Mouse (Mus musculus) neural tube, embryonic 15.5 days (tissue): ENCODE data around the gene Camkmt. TPM values are rescaled to one million over a fixed set of nuclear protein-coding genes. Genes with fewer than 3 reads are reported as not detected.

Source experiments
- ATAC-seq: fragments of 200-750 bp; cut with Nextera tagmentation; 2 replicates; pipeline ENCODE4 v1.8.0; 2017; ENCODE audit warnings: mild to moderate bottlenecking, moderate TSS enrichment, moderate library complexity; ENCODE audit not compliant: low FRiP score
- H3K27ac ChIP-seq: fragments of 300-500 bp; sonication (generic); replicated peaks from 2 replicates; pipeline ENCODE4 v1.5.1; 2015; ENCODE audit warnings: mild to moderate bottlenecking, inconsistent platforms
- H3K27me3 ChIP-seq: fragments of 300-500 bp; sonication (generic); replicated peaks from 2 replicates; pipeline ENCODE4 v1.6.1; 2015; ENCODE audit warnings: inconsistent platforms
- H3K36me3 ChIP-seq: fragments of 300-500 bp; sonication (generic); 2 replicates; pipeline ENCODE4 v1.6.1; 2015; ENCODE audit warnings: inconsistent platforms
- H3K4me1 ChIP-seq: fragments of 300-500 bp; sonication (generic); 2 replicates; pipeline ENCODE4 v1.6.1; 2015; ENCODE audit warnings: inconsistent platforms
- H3K4me2 ChIP-seq: fragments of 300-500 bp; sonication (generic); 2 replicates; pipeline ENCODE4 v1.6.1; 2015; ENCODE audit warnings: inconsistent platforms, mild to moderate bottlenecking, moderate library complexity
- H3K4me3 ChIP-seq: fragments of 300-500 bp; sonication (generic); replicated peaks from 2 replicates; pipeline ENCODE4 v1.5.1; 2015; ENCODE audit warnings: mild to moderate bottlenecking, inconsistent platforms
- H3K9ac ChIP-seq: fragments of 300-500 bp; sonication (generic); replicated peaks from 2 replicates; pipeline ENCODE4 v1.6.1; 2015; ENCODE audit warnings: mild to moderate bottlenecking, inconsistent platforms
- H3K9me3 ChIP-seq: fragments of 300-500 bp; sonication (generic); replicated peaks from 2 replicates; pipeline ENCODE4 v1.6.1; 2016; ENCODE audit warnings: inconsistent platforms
- WGBS: fragments of 180-500 bp; shearing (Covaris S2); methylation state at CpG from one replicate; pipeline ENCODE4 v1.1.7; 2015; ENCODE audit warnings: mixed read lengths; 5-methylcytosine and 5-hydroxymethylcytosine counted together
- polyA plus RNA-seq: library from polyadenylated mRNA; unstranded; fragments of >200 nt; fragmentation: Nextera tagmentation; extraction: Ambion mirVana; gene quantifications from 2 replicates; pipeline ENCODE4 v1.2.1, GENCODE M21; 2015

The Camkmt gene
- polyA plus RNA-seq, result 19.7 and 22.4 TPM in 2 replicates

GRCm38 (mm10) chr17:85090120-85091099 lies at the start of gene Camkmt, which contains the start of gene Prepl:
Camkmt (plus strand) TSS chr17:85090552.
Prepl (minus strand) TSS chr17:85090241.
- H3K4me1 ChIP-seq, result peaks cover 31% of the 10 kb centered on the region
- H3K36me3 ChIP-seq, result no peaks in the 10 kb centered on the region
- peak within 1 kb of the TSS; percentile 83 for H3K9ac ChIP-seq
- peak within 1 kb of the TSS; percentile 98 for H3K4me3 ChIP-seq
- peak; percentile 98 for ATAC-seq
- H3K9me3 ChIP-seq, result no peaks in the 10 kb centered on the region
- under 1% methylated on average over 63 of the region's 63 CpGs for WGBS
- no peaks in the 10 kb centered on the region for H3K27me3 ChIP-seq
- peak within 1 kb of the TSS; percentile 94 for H3K27ac ChIP-seq
- peak within 1 kb of the TSS; percentile 76 for H3K4me2 ChIP-seq

GRCm38 (mm10) chr17:85040913-85041312 lies 49.4 kb upstream of the Camkmt start:
- Histone ChIP-seq H3K9me3 (no peaks in the 10 kb centered on the region), H3K27ac (no peak overlapping the region), H3K4me3 (no peak overlapping the region), H3K9ac (no peak overlapping the region), H3K27me3 (no peaks in the 10 kb centered on the region), H3K36me3 (no peaks in the 10 kb centered on the region), H3K4me1 (no peaks in the 10 kb centered on the region), H3K4me2 (no peak overlapping the region)
- 69% methylated on average over 7 of the region's 7 CpGs for WGBS
- ATAC-seq, result no peak

GRCm38 (mm10) chr17:85042419-85042818 lies 47.9 kb upstream of the Camkmt start:
- WGBS, result 69% methylated on average over 6 of the region's 6 CpGs
- Histone ChIP-seq H3K9ac (no peak overlapping the region), H3K36me3 (no peaks in the 10 kb centered on the region), H3K4me1 (no peaks in the 10 kb centered on the region), H3K4me2 (no peak overlapping the region), H3K9me3 (no peaks in the 10 kb centered on the region), H3K4me3 (no peak overlapping the region), H3K27ac (no peak overlapping the region), H3K27me3 (no peaks in the 10 kb centered on the region)
- ATAC-seq, result no peak

- Histone ChIP-seq H3K9ac (no peak overlapping the region), H3K4me2 (no peak overlapping the region), H3K9me3 (no peaks in the 10 kb centered on the region), H3K27me3 (no peaks in the 10 kb centered on the region), H3K4me1 (no peaks in the 10 kb centered on the region), H3K36me3 (no peaks in the 10 kb centered on the region), H3K4me3 (no peak overlapping the region), H3K27ac (no peak overlapping the region)
- ATAC-seq, result no peak
- WGBS, result 84% methylated on average over 6 of the region's 6 CpGs
Observed at GRCm38 (mm10) chr17:85043404-85043816, 46.9 kb upstream of the Camkmt start.

GRCm38 (mm10) chr17:85044466-85044865 lies 45.9 kb upstream of the Camkmt start:
- H3K9ac ChIP-seq, result no peak overlapping the region
- no peaks in the 10 kb centered on the region for H3K27me3 ChIP-seq
- H3K27ac ChIP-seq, result no peak overlapping the region
- ATAC-seq, result no peak
- H3K36me3 ChIP-seq, result no peaks in the 10 kb centered on the region
- no peaks in the 10 kb centered on the region for H3K9me3 ChIP-seq
- H3K4me1 ChIP-seq, result no peaks in the 10 kb centered on the region
- H3K4me3 ChIP-seq, result no peak overlapping the region
- H3K4me2 ChIP-seq, result no peak overlapping the region
- WGBS, result 90% methylated on average over 5 of the region's 5 CpGs

GRCm38 (mm10) chr17:85045160-85045559 lies 45.2 kb upstream of the Camkmt start:
- Histone ChIP-seq H3K9me3 (no peaks in the 10 kb centered on the region), H3K27me3 (no peaks in the 10 kb centered on the region), H3K4me1 (no peaks in the 10 kb centered on the region), H3K36me3 (no peaks in the 10 kb centered on the region), H3K27ac (no peak overlapping the region), H3K4me3 (no peak overlapping the region), H3K4me2 (no peak overlapping the region), H3K9ac (no peak overlapping the region)
- 92% methylated on average over 12 of the region's 12 CpGs for WGBS
- no peak for ATAC-seq

- Histone ChIP-seq H3K4me1 (no peaks in the 10 kb centered on the region), H3K9ac (no peak overlapping the region), H3K9me3 (no peaks in the 10 kb centered on the region), H3K4me2 (no peak overlapping the region), H3K27me3 (no peaks in the 10 kb centered on the region), H3K4me3 (no peak overlapping the region), H3K36me3 (no peaks in the 10 kb centered on the region), H3K27ac (no peak overlapping the region)
- no peak for ATAC-seq
- WGBS, result 96% methylated on average over 5 of the region's 5 CpGs
Observed at GRCm38 (mm10) chr17:85048379-85048778, 42.0 kb upstream of the Camkmt start.

- no peaks in the 10 kb centered on the region for H3K27me3 ChIP-seq
- no peak overlapping the region for H3K27ac ChIP-seq
- no peaks in the 10 kb centered on the region for H3K4me1 ChIP-seq
- no peaks in the 10 kb centered on the region for H3K9me3 ChIP-seq
- ATAC-seq, result no peak
- WGBS, result 95% methylated on average over 7 of the region's 7 CpGs
- H3K9ac ChIP-seq, result no peak overlapping the region
- H3K36me3 ChIP-seq, result peaks cover 10% of the 10 kb centered on the region
- no peak overlapping the region for H3K4me2 ChIP-seq
- no peak overlapping the region for H3K4me3 ChIP-seq
Observed at GRCm38 (mm10) chr17:85058276-85058675, 32.1 kb upstream of the Camkmt start.

GRCm38 (mm10) chr17:85059136-85059535 lies 31.2 kb upstream of the Camkmt start:
- WGBS, result 88% methylated on average over 6 of the region's 6 CpGs

GRCm38 (mm10) chr17:85063560-85063959 lies 26.8 kb upstream of the Camkmt start:
- WGBS, result 93% methylated on average over 7 of the region's 7 CpGs
- Histone ChIP-seq H3K4me3 (no peak overlapping the region), H3K4me2 (no peak overlapping the region), H3K27ac (no peak overlapping the region), H3K9me3 (no peaks in the 10 kb centered on the region), H3K36me3 (peaks cover 59% of the 10 kb centered on the region), H3K4me1 (no peaks in the 10 kb centered on the region), H3K9ac (no peak overlapping the region), H3K27me3 (no peaks in the 10 kb centered on the region)
- no peak for ATAC-seq

More at GRCm38 (mm10) chr17:85059136-85059535, 31.2 kb upstream of the Camkmt start:
- Histone ChIP-seq H3K27ac (no peak overlapping the region), H3K9ac (no peak overlapping the region), H3K4me3 (no peak overlapping the region), H3K36me3 (peaks cover 19% of the 10 kb centered on the region), H3K9me3 (no peaks in the 10 kb centered on the region), H3K4me1 (no peaks in the 10 kb centered on the region), H3K4me2 (no peak overlapping the region), H3K27me3 (no peaks in the 10 kb centered on the region)
- no peak for ATAC-seq

- Histone ChIP-seq H3K9ac (no peak overlapping the region), H3K9me3 (no peaks in the 10 kb centered on the region), H3K27me3 (no peaks in the 10 kb centered on the region), H3K4me1 (no peaks in the 10 kb centered on the region), H3K4me2 (no peak overlapping the region), H3K36me3 (peaks cover 91% of the 10 kb centered on the region), H3K27ac (no peak overlapping the region), H3K4me3 (no peak overlapping the region)
- WGBS, result 92% methylated on average over 7 of the region's 7 CpGs
- no peak for ATAC-seq
Observed at GRCm38 (mm10) chr17:85067331-85067730, 23.0 kb upstream of the Camkmt start.

GRCm38 (mm10) chr17:85070658-85071057 lies 19.7 kb upstream of the Camkmt start:
- no peak for ATAC-seq
- H3K9ac ChIP-seq, result no peak overlapping the region
- H3K4me1 ChIP-seq, result peaks cover 3% of the 10 kb centered on the region
- H3K27me3 ChIP-seq, result no peaks in the 10 kb centered on the region
- peaks cover 71% of the 10 kb centered on the region for H3K36me3 ChIP-seq
- no peak overlapping the region for H3K4me3 ChIP-seq
- H3K27ac ChIP-seq, result no peak overlapping the region
- no peak overlapping the region for H3K4me2 ChIP-seq
- 91% methylated on average over 6 of the region's 6 CpGs for WGBS
- no peaks in the 10 kb centered on the region for H3K9me3 ChIP-seq
